Mouse (Mus musculus) limb, embryonic 10.5 days (tissue): ENCODE results near the gene Foxn1. TPM values are rescaled to one million over a fixed set of nuclear protein-coding genes. Genes with fewer than 3 reads are reported as not detected.
A peak's percentile ranks its signal among the peaks of the same experiment; 100 is the strongest.

ENCODE experiments used
- DNase-seq: peaks from one replicate; pipeline ENCODE4 v3.0.0-alpha.2; 2017; ENCODE audit warnings: low spot score
- H3K27ac ChIP-seq: fragments of 300-500 bp; sonication (generic); 2 replicates; pipeline ENCODE4 v1.5.1; 2016; ENCODE audit warnings: mild to moderate bottlenecking
- H3K27me3 ChIP-seq: fragments of 300-500 bp; sonication (generic); 2 replicates; pipeline ENCODE4 v1.6.1; 2016; ENCODE audit warnings: low read depth, mild to moderate bottlenecking; ENCODE audit not compliant: poor library complexity, severe bottlenecking
- H3K36me3 ChIP-seq: fragments of 300-500 bp; sonication (generic); 2 replicates; pipeline ENCODE4 v1.6.1; 2016; ENCODE audit warnings: mild to moderate bottlenecking, moderate library complexity
- H3K4me1 ChIP-seq: fragments of 300-500 bp; sonication (generic); 2 replicates; pipeline ENCODE4 v1.6.1; 2016
- H3K4me3 ChIP-seq: fragments of 300-500 bp; sonication (generic); 2 replicates; pipeline ENCODE4 v1.5.1; 2016; ENCODE audit warnings: mild to moderate bottlenecking, moderate library complexity
- H3K9me3 ChIP-seq: fragments of 300-500 bp; sonication (generic); replicated peaks from 2 replicates; pipeline ENCODE4 v1.6.1; 2016; ENCODE audit warnings: mild to moderate bottlenecking
- WGBS: fragments of 180-500 bp; shearing (Covaris S2); methylation state at CpG from one replicate; pipeline ENCODE4 v1.1.7; 2016; 5-methylcytosine and 5-hydroxymethylcytosine counted together
- polyA plus RNA-seq: library from polyadenylated mRNA; unstranded; fragments of >200 nt; fragmentation: Nextera tagmentation; extraction: Ambion mirVana; gene quantifications from 2 replicates; pipeline ENCODE4 v1.2.1, GENCODE M21; 2016

The Foxn1 gene
- polyA plus RNA-seq, 1 experiment from 2014 or later = not detected

DNA sequence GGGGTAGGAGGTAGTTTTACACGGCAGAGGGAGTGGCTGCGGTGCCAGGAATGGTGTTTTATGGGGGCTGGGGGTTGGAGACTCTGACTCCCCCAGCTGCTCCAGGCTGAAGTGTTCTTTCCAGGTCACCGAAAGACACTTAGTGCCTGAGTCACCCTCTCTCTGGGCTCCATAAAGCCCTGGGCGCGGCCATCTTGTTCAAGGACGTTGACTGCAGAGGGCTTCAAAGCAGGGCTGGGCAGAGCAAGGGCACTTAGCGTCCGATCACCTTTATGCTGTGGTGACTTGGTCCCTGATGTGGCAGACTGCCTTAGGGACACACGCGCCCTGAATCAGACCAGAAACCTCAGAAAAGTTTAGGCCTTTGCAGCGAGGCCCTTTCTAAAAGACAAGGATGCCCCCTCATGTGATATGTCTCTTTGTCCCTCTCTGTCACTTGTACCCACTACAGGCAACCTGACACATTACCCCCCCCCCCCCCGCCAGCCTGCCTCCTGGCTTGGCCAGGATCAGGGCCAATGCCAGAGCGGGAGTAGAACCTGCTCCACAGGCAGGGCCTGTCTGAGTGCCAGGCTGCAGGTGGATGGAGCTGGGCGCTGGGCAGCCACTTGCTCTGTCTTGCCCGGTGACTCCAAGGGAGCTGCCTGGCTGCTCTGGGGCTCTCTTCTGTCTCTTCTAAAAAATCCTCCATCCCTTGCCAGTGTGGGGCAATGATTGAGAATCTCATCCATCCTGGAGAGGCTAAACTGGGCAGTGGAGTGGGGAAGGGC lies 18.7 kb downstream of the Foxn1 start:
- no peaks in the 10 kb centered on the region for H3K36me3 ChIP-seq
- H3K4me3 ChIP-seq = no peak overlapping the region
- no peaks in the 10 kb centered on the region for H3K9me3 ChIP-seq
- H3K27ac ChIP-seq = 0 out of 2 replicates have a peak overlapping the region, but pooled peaks have one; percentile 38
- peaks cover 36% of the 10 kb centered on the region for H3K4me1 ChIP-seq
- 92% methylated on average over 15 of the region's 15 CpGs for WGBS
- no peak for DNase-seq
- H3K27me3 ChIP-seq = peaks cover under 1% of the 10 kb centered on the region; the same call in 1 of the 2 replicates

DNA sequence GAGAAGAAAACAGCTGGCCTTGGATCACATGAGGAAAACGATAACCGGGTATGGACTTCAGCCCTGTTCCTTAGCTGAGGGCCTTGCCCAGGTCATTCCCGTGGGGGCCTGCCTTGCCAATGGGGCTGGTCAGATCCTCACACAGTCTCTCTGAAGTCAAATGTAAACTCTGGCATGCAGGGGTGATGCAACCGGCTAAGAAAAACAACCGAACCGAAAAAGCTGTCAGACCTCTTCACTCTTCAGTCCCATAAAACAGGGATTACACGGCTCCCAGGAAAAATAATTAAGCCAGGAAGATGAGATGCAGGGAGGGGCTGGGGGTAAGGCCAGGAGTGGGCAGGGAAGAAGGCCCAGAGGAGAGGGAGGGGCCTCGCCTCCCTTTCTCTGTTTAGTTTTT lies 22.3 kb downstream of the Foxn1 start:
- no peak for DNase-seq
- peaks cover 38% of the 10 kb centered on the region for H3K4me1 ChIP-seq
- H3K9me3 ChIP-seq = no peaks in the 10 kb centered on the region
- no peaks in the 10 kb centered on the region for H3K36me3 ChIP-seq
- 35% methylated on average over 8 of the region's 8 CpGs for WGBS
- H3K4me3 ChIP-seq = no peak overlapping the region
- peaks cover 7% of the 10 kb centered on the region for H3K27me3 ChIP-seq
- H3K27ac ChIP-seq = no peak overlapping the region; the same call in 1 of the 2 replicates

DNA sequence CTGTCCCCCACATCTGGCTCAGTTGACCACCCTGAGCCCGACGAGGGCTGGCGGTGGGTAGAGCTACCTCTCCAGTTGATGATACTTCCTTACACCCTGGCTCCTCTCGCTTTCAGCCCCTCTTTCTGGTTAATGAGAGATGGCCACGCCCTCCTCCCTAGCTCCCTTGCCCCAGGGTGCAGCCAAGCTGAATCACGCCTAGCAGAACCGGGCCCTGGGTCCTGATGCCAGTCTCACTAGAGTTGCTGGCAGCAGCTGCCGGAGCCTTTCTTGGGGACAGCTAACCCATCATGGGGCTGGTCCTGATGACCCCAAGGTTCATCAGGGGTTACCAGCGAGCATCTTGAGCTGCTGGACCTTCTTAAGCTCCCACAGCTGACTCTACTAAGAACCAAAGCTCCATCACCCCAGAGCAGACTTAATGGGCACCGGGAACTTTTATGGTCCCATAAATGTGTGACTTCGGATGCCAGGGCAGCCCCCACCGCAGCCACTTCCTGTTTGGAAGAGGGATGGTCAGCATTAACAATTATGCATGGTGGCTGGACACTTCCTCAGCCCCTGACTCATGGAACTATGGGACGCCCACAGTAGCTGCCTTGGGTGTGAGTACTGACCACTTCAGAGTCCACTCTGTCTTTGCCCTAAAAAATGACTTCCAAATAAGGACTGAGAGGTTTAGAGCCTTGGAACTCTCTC lies 22.9 kb downstream of the Foxn1 start:
- no peaks in the 10 kb centered on the region for H3K9me3 ChIP-seq
- peak overlapping the region; percentile 32 for H3K27ac ChIP-seq
- WGBS = 64% methylated on average over 13 of the region's 13 CpGs
- no peaks in the 10 kb centered on the region for H3K36me3 ChIP-seq
- peaks cover 14% of the 10 kb centered on the region for H3K27me3 ChIP-seq
- no peak overlapping the region for H3K4me3 ChIP-seq
- DNase-seq = no peak
- peaks cover 41% of the 10 kb centered on the region for H3K4me1 ChIP-seq

DNA sequence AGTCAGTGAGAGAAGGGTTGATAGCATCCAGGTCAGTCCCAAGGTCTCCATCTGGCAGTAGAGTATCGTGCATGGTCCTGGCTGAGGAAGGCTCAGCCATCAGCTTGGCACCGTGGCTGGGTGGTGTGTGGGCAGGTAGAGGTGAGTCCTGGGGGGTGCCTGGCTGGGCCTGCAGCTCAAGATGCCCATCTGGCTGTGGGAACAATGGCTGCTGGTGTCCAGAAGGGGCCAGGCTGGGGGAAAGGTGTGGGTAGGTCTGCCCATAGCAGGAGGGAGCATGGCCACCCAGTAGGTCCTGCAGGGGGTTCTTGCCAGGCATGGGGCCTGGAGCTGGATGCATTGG lies 25.6 kb downstream of the Foxn1 start:
- Histone ChIP-seq H3K4me1 (peaks cover 40% of the 10 kb centered on the region), H3K9me3 (no peaks in the 10 kb centered on the region), H3K4me3 (no peak overlapping the region), H3K36me3 (no peaks in the 10 kb centered on the region), H3K27me3 (peaks cover 22% of the 10 kb centered on the region), H3K27ac (peak overlapping the region; percentile 17; the same call in 1 of the 2 replicates)
- WGBS = 55% methylated on average over 2 of the region's 2 CpGs
- DNase-seq = no peak

DNA sequence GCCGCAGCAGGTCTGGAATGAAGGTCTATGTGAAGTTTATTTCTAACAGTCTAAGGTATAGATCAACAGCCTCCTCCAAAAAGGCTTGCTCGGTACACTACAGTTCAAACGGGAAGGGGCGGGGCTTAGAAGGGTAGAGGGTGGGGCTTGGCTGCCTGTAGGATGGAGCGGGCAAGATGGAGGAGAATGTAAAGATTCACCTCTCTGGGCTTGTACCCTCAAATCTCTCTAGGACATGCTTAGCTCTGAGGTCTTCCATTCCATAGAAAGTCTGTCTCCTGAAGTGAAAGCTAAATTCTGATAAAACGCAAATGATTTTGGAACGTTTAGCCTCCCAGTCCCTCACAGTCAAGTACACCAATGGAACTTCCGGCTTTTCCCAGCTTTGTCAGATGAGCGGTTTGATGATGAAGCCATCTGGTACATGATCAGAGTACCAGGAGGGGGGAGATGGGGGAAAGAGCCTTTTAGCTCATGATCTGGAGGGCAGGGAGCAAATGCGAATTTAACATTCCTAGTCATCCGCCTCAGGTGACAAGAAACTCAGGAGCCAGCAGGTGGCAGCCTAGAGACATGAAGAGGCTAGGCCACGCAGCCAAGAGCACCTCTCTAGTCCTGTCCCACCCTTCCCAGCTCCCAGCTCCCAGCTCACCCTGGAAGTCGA lies 26.1 kb downstream of the Foxn1 start:
- Histone ChIP-seq H3K9me3 (no peaks in the 10 kb centered on the region), H3K27ac (0 out of 2 replicates have a peak overlapping the region, but pooled peaks have one; percentile 17), H3K27me3 (peaks cover 22% of the 10 kb centered on the region), H3K36me3 (no peaks in the 10 kb centered on the region), H3K4me3 (peak overlapping the region; percentile 40), H3K4me1 (peaks cover 40% of the 10 kb centered on the region)
- DNase-seq = peak; percentile 81
- WGBS = 11% methylated on average over 13 of the region's 13 CpGs

DNA sequence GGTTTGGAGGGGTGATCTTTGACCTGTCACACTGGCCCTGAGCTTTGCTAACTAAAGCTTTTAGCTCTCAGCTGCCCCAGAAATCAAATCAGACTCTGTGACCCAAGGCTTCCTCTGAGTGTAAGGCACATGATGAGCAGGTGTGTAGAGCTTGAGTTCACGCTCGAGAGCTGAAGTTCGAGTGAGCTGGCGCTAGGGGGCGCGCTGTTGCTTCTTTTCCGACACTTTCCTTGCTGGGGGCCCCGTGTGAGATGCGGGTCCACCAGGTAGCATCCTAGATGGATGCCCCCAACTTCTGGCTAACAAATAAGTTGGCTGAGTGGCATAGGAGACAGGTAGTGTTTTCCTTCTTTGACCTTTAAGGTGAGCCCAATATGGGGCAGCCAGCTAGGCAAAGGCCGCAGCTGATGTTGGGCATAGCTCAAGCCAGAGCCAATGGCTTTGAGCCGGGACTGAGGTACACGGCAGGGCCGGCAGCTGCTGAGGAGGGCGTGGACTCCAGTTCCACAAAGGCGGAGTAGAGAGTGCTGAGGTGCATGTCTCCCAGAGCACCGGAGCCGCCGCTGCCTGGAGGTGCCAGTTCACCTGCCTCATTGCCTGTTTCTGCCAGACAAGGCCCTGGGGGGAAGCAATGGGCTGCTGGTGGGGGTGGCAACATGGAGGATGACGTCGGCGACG lies 27.9 kb downstream of the Foxn1 start:
- peak; percentile 61 for DNase-seq
- H3K4me3 ChIP-seq = 0 out of 2 replicates have a peak overlapping the region, but pooled peaks have one; percentile 5
- no peaks in the 10 kb centered on the region for H3K9me3 ChIP-seq
- no peaks in the 10 kb centered on the region for H3K36me3 ChIP-seq
- H3K4me1 ChIP-seq = peaks cover 27% of the 10 kb centered on the region
- peaks cover 22% of the 10 kb centered on the region for H3K27me3 ChIP-seq
- H3K27ac ChIP-seq = no peak overlapping the region
- WGBS = 12% methylated on average over 22 of the region's 22 CpGs

DNA sequence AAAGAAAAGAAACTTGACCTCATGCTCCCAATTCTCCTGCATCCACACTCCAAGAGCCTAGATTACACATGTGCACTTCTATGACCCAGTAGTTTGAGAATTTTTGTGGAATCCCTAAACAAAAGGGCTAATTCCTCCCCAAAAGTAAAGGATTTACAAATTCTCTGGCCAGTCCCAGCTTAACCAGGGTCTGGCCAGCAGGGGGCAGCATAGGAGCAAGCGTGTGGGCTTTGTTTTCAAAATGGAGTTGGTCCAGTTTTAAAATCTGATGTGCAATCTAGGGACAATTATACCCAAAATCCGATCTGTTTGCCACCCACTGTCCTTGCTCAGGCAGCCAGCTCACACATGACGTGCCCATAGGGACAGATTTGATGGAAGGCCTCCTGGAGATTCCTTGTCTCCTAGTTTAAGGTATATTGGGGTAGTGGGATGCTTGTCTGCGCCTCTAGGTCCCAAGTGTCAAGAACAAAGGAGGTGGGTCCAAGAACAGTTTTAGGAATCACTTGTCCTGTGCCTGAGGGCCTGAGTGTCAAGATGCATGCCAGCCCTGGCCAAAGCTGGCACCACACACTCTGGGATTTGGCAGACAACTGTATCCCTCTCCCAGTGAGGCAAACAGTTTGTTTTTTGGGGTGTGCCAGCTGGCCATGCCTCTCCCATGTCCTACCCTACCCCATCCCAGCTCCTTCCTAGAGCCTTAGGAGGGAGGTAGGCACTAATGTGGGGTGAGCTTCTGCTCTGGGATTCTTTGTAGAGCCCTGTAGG lies 30.7 kb downstream of the Foxn1 start:
- no peaks in the 10 kb centered on the region for H3K36me3 ChIP-seq
- H3K27ac ChIP-seq = peak overlapping the region; percentile 66
- peaks cover 17% of the 10 kb centered on the region for H3K4me1 ChIP-seq
- WGBS = 34% methylated on average over 4 of the region's 4 CpGs
- H3K4me3 ChIP-seq = no peak overlapping the region
- H3K9me3 ChIP-seq = no peaks in the 10 kb centered on the region
- peak; percentile 91 for DNase-seq
- peaks cover 16% of the 10 kb centered on the region for H3K27me3 ChIP-seq

DNA sequence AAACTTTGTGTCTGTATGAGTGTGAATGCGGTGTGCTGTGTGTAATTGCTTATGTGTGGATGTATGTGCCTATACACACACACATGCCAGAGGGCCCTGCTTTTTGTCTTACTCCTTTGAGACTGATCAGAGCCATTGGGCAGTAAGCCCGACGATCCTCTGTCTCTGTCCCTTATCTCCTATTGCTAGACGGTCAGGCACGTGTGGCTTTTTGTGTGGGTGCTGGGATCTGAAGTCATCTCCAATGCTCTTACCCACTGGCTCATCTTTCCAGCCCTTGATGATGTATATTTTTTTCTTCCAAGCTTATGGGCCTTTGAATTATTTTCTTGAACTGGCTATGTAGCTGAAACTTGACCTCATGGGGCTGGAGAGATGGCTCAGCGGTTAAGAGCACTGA lies 31.5 kb downstream of the Foxn1 start:
- no peak for DNase-seq
- no peak overlapping the region for H3K27ac ChIP-seq
- H3K9me3 ChIP-seq = no peaks in the 10 kb centered on the region
- H3K4me3 ChIP-seq = no peak overlapping the region
- H3K4me1 ChIP-seq = peaks cover 12% of the 10 kb centered on the region
- H3K36me3 ChIP-seq = peaks cover 4% of the 10 kb centered on the region; the same call in 1 of the 2 replicates
- 86% methylated on average over 6 of the region's 6 CpGs for WGBS
- peaks cover 16% of the 10 kb centered on the region for H3K27me3 ChIP-seq

DNA sequence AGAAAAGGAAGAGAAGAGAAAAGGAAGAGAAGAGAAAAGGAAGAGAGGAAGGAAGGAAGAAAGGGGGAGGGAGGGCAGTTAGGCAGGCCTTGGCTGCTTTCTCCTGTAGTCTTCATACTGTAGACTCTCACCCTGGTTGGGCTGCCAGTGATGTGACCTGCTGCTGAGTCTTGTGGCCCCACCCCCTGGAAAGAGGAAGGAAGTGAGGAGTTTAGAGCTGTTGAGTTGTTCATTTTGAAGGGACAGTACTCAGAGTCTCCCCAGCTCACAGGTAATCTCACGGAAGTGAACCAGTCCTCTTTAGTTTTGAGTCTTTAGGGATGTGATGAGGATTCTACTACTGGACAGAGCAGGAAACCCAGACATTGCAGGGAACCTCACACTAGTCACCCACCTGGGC lies 33.3 kb downstream of the Foxn1 start:
- H3K27ac ChIP-seq = no peak overlapping the region
- H3K27me3 ChIP-seq = peaks cover 5% of the 10 kb centered on the region; the same call in 1 of the 2 replicates
- DNase-seq = no peak
- H3K4me3 ChIP-seq = no peak overlapping the region
- peaks cover 11% of the 10 kb centered on the region for H3K4me1 ChIP-seq
- H3K9me3 ChIP-seq = no peaks in the 10 kb centered on the region
- WGBS = 81% methylated on average over 1 of the region's 1 CpGs
- peaks cover 22% of the 10 kb centered on the region for H3K36me3 ChIP-seq

DNA sequence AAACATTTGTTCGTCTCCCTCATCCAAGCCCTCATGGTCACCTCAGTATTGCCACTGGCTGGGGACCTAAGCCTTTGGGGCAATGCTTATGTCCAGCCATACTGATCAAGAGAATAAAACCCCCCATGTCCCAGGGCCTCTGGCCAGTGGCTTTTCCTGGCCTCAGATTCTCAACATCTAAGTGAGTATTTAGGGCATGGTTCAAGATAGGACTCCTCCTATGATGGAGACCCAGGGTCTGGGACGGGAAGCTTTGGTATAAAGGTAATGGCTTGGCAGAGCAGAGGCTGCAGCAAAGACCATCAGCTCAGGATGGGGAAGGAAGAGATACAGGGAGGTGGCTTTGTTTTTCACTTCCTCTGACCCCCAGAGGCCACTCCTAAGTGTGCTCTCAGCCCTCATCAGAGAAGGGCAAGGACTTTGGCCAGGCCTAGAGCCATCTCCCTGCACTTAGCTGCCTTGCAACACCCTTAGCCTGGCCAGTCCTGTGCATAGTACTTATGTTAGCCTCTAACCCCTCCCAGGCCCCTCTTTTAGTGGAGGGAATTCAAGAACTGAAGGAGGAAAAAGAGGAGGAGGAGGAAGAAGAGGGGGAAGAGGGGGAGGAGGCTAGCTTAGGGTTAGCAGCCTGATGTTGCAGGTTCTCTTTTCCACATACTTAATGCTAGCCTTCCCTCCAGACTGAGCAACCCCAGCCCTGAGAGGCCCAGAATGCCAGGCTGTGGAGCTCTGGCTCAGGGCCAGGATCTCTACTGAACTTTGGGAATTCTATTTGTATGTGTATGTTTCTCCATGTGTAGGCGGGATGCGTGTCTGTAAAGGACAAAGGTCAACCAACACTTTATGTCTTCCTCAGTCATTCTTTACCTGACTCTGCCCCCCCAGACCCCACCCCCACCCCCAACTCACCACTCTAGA lies 36.7 kb downstream of the Foxn1 start:
- Histone ChIP-seq H3K27ac (no peak overlapping the region), H3K4me3 (no peak overlapping the region), H3K9me3 (no peaks in the 10 kb centered on the region), H3K36me3 (peaks cover 41% of the 10 kb centered on the region), H3K4me1 (peaks cover 31% of the 10 kb centered on the region), H3K27me3 (no peaks in the 10 kb centered on the region)
- 82% methylated on average over 4 of the region's 4 CpGs for WGBS
- no peak for DNase-seq

DNA sequence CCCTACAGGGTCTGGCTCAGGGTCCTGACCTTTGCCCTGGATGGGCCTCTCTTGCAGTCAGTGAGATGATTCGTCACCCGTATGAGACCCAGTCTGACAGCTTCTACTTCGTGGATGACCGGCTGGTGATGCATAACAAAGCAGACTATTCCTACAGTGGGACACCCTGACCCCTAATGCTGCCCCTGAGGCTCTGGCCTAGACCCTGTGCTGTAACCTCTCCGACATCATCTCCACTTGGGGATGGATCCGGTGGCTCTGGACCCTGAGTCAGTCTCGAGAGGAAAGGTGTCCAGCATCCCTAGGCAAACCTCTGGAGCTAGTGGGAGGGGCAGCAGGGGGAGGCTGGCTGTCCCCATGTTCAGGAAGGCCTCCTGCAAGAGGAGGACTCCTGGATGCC lies 37.9 kb downstream of the Foxn1 start:
- H3K4me1 ChIP-seq = peaks cover 42% of the 10 kb centered on the region
- H3K36me3 ChIP-seq = peaks cover 42% of the 10 kb centered on the region
- no peak overlapping the region for H3K4me3 ChIP-seq
- no peak for DNase-seq
- H3K27ac ChIP-seq = no peak overlapping the region
- H3K9me3 ChIP-seq = no peaks in the 10 kb centered on the region
- WGBS = 41% methylated on average over 7 of the region's 7 CpGs
- H3K27me3 ChIP-seq = no peaks in the 10 kb centered on the region
